Mouse (Mus musculus): ENCODE measurements around the gene Pygb.

DNA sequence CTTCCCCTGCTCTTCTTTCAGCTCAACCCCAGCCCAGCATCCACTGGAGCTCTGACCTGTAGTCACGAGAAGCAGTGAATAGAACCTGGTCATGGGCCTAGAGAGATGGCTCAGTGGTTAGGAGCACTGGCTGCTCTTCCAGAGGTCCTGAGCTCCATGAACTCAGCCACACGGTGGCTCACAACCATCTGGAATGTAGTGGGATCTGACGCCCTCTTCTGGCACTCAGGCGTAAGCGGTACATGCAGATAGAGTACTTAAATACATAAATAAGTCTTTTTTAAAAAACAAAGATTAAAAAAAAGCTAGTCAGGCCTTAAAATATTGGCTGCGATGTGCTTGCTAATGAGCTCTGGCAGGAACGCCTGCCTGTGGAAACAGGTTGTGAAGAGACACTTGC lies 25.1 kb upstream of the Pygb start:
- no peak for TF ChIP-seq TAL1 (IDR thresholded peaks at IDR 0.05; ENCODE audit: low read length)
- no peak for TF ChIP-seq GATA1 (IDR thresholded peaks at IDR 0.05; ENCODE audit: low read length)
